Comparison of ENCODE assay signal across 8 mouse cellular contexts in the genomic region with DNA sequence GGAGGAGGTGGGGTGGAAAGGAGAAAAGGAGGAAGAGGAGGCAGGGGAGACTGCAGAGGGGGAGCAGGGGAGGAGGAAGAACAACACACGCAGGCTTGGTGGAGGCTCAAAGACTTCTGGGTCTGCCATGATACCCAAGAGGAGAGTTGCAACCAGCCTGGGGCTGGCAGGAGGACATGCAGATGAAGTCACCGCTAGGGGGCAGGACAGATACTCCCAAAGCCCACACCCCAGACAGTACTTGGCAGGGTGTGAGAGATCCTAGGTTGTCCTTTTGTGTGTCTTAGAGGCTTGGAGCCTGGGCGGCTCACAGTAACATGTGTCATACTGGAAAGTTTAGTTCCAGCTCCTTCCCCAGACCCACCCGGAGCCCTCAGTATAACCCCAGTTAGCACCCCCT. TPM values are rescaled to one million over a fixed set of nuclear protein-coding genes. Genes with fewer than 3 reads are reported as not detected.
A peak's percentile ranks its signal among the peaks of the same experiment; 100 is the strongest.
DNase-seq lines count a peak whose midpoint lies in the region; ATAC-seq and TF ChIP-seq lines count a peak whose summit lies in the region.
"Had no signal": no experiment of that assay in that cellular context is flagged by ENCODE, and none has a peak within 500 bp of the region (broad histone marks: within the 10 kb centered on the region; RNA-seq: fewer than 3 reads in every experiment).

No protein-coding gene starts in this region.

- H3K4me2 ChIP-seq in liver, postnatal 0 days (ENCODE audit: low read depth, low read length): no peak overlapping the region
- H3K4me2 ChIP-seq: midbrain, embryonic 12.5 days had no signal

- H3K4me1 ChIP-seq in G1E (ENCODE audit: insufficient read depth, low read depth, low read length): no peaks in the 10 kb centered on the region
- H3K4me1 ChIP-seq in cortical plate, adult 2 months (ENCODE audit: control insufficient read depth, insufficient read depth, low read length): no peaks in the 10 kb centered on the region
- no peaks in the 10 kb centered on the region for H3K4me1 ChIP-seq in liver, postnatal 0 days (ENCODE audit: insufficient read depth)
- H3K4me1 ChIP-seq: midbrain, embryonic 12.5 days had no signal

- H3K27me3 ChIP-seq in G1E (ENCODE audit: insufficient read depth, low read length): no peaks in the 10 kb centered on the region
- no peaks in the 10 kb centered on the region for H3K27me3 ChIP-seq in liver, postnatal 0 days (ENCODE audit: insufficient read depth, low read length)
- H3K27me3 ChIP-seq: midbrain, embryonic 12.5 days had no signal

- WGBS in liver, postnatal 0 days (ENCODE audit: insufficient replicate concordance): 48% methylated on average over 4 of the region's 4 CpGs

- peak; percentile 28; the same call in 1 of the 2 replicates for TF ChIP-seq CTCF in G1E (IDR thresholded peaks at IDR 0.05; ENCODE audit: low read depth, low read length)
- TF ChIP-seq CTCF in cortical plate, adult 2 months (IDR thresholded peaks at IDR 0.05; ENCODE audit: extremely low read depth, insufficient read depth, low read length): peak; percentile 27; the same call in 1 of the 2 replicates
- TF ChIP-seq CTCF in liver, postnatal 0 days (IDR thresholded peaks at IDR 0.05; ENCODE audit: low read depth): peak; percentile 40

- no peaks in the 10 kb centered on the region for H3K9me3 ChIP-seq in G1E (replicated peaks)
- H3K9me3 ChIP-seq in liver, postnatal 0 days (ENCODE audit: low read length): no peaks in the 10 kb centered on the region
- H3K9me3 ChIP-seq: midbrain, embryonic 12.5 days had no signal

- H3K4me3 ChIP-seq in G1E (ENCODE audit: low read depth, low read length): no peak overlapping the region
- H3K4me3 ChIP-seq in cortical plate, adult 2 months (ENCODE audit: insufficient read depth, low read length): no peak overlapping the region
- no peak overlapping the region for H3K4me3 ChIP-seq in liver, postnatal 0 days (ENCODE audit: low read depth, low read length)
- H3K4me3 ChIP-seq: midbrain, embryonic 12.5 days had no signal

- no peaks in the 10 kb centered on the region for H3K36me3 ChIP-seq in G1E (replicated peaks)
- H3K36me3 ChIP-seq in liver, postnatal 0 days (replicated peaks; ENCODE audit: insufficient read depth, low read length): no peaks in the 10 kb centered on the region
- H3K36me3 ChIP-seq: midbrain, embryonic 12.5 days had no signal

- intact Hi-C loops in left cerebral cortex, postnatal 4 days (cut with DNase I): no loop called here

- no peak overlapping the region for H3K9ac ChIP-seq in liver, postnatal 0 days (replicated peaks)
- H3K9ac ChIP-seq: midbrain, embryonic 12.5 days had no signal

- peak; percentile 24 for DNase-seq in left cerebral cortex, postnatal 4 days
- no peak for DNase-seq in left cerebral cortex, adult 11 months (ENCODE audit: low spot score)
- DNase-seq in G1E (ENCODE audit: low spot score): no peak
- DNase-seq in liver, postnatal 0 days: no peak
- no peak for DNase-seq in spleen, postnatal 4 days (ENCODE audit: low spot score in 2 of 2)

- H3K27ac ChIP-seq in cortical plate, adult 2 months (ENCODE audit: insufficient read depth, low read length): no peak overlapping the region
- H3K27ac ChIP-seq in liver, postnatal 0 days (ENCODE audit: low read depth): no peak overlapping the region
- H3K27ac ChIP-seq: midbrain, embryonic 12.5 days had no signal

- TF ChIP-seq POLR2A in cortical plate, adult 2 months (IDR thresholded peaks at IDR 0.05; ENCODE audit: extremely low read depth, insufficient read depth, low read length): no peak

- TF ChIP-seq EP300 in liver, postnatal 0 days (IDR thresholded peaks at IDR 0.05; ENCODE audit: low read depth): no peak

- no peak for ATAC-seq in G1E (ENCODE audit: extremely low read depth, insufficient number of reproducible peaks, low FRiP score, poor library complexity, severe bottlenecking)
- ATAC-seq in liver, postnatal 0 days: no peak
- ATAC-seq in erythroid progenitor cell, adult 5-6 weeks (replicated peaks; ENCODE audit: low FRiP score, poor library complexity, severe bottlenecking): no peak

RNA-seq across cellular contexts. Expression of gene Klk15, which starts 5.0 kb away (rescaled TPM):
- not detected for total RNA-seq in left cerebral cortex, postnatal 4 days (2021)
- total RNA-seq in G1E (2014; fragmentation: Nextera tagmentation): not detected in 2 replicates
- not detected in 2 replicates for total RNA-seq in G1E (2017)
- polyA plus RNA-seq in G1E (2012): not detected in 2 replicates
- polyA plus RNA-seq in cortical plate, adult 2 months (2012; rRNA removed): not detected in 2 replicates
- not detected in 2 replicates for polyA plus RNA-seq in liver, postnatal 0 days (2015; fragmentation: Nextera tagmentation; extraction: Ambion mirVana)
- total RNA-seq in erythroid progenitor cell, adult 5-6 weeks (2015; ENCODE audit: low replicate concordance): not detected in 2 replicates
- total RNA-seq in erythroid progenitor cell, adult 5-6 weeks (2017; ENCODE audit: low replicate concordance): not detected in 2 replicates
- polyA plus RNA-seq: midbrain, embryonic 12.5 days had no signal

RNA-seq across cellular contexts. Expression of gene Klk1b8, which starts 21.9 kb away (rescaled TPM):
- not detected for total RNA-seq in left cerebral cortex, postnatal 4 days (2021)
- not detected in 2 replicates for total RNA-seq in G1E (2014; fragmentation: Nextera tagmentation)
- not detected in 2 replicates for total RNA-seq in G1E (2017)
- not detected in 2 replicates for polyA plus RNA-seq in G1E (2012)
- polyA plus RNA-seq in cortical plate, adult 2 months (2012; rRNA removed): not detected in 2 replicates
- not detected in 2 replicates for polyA plus RNA-seq in liver, postnatal 0 days (2015; fragmentation: Nextera tagmentation; extraction: Ambion mirVana)
- not detected in 2 replicates for total RNA-seq in erythroid progenitor cell, adult 5-6 weeks (2015; ENCODE audit: low replicate concordance)
- total RNA-seq in erythroid progenitor cell, adult 5-6 weeks (2017; ENCODE audit: low replicate concordance): not detected in 2 replicates
- polyA plus RNA-seq: midbrain, embryonic 12.5 days had no signal

RNA-seq across cellular contexts. Expression of gene Klk1b1, which starts 38.0 kb away (rescaled TPM):
- total RNA-seq in left cerebral cortex, postnatal 4 days (2021): not detected
- not detected in 2 replicates for total RNA-seq in G1E (2014; fragmentation: Nextera tagmentation)
- total RNA-seq in G1E (2017): not detected in 2 replicates
- not detected in 2 replicates for polyA plus RNA-seq in G1E (2012)
- not detected in 2 replicates for polyA plus RNA-seq in cortical plate, adult 2 months (2012; rRNA removed)
- polyA plus RNA-seq in liver, postnatal 0 days (2015; fragmentation: Nextera tagmentation; extraction: Ambion mirVana): not detected in 2 replicates
- total RNA-seq in erythroid progenitor cell, adult 5-6 weeks (2015; ENCODE audit: low replicate concordance): not detected in 2 replicates
- not detected in 2 replicates for total RNA-seq in erythroid progenitor cell, adult 5-6 weeks (2017; ENCODE audit: low replicate concordance)
- polyA plus RNA-seq: midbrain, embryonic 12.5 days had no signal

RNA-seq across cellular contexts. Expression of gene Klk1b9, which starts 47.3 kb away (rescaled TPM):
- total RNA-seq in left cerebral cortex, postnatal 4 days (2021): not detected
- total RNA-seq in G1E (2014; fragmentation: Nextera tagmentation): not detected in 2 replicates
- total RNA-seq in G1E (2017): not detected in 2 replicates
- polyA plus RNA-seq in G1E (2012): not detected in 2 replicates
- polyA plus RNA-seq in cortical plate, adult 2 months (2012; rRNA removed): not detected in 2 replicates
- polyA plus RNA-seq in liver, postnatal 0 days (2015; fragmentation: Nextera tagmentation; extraction: Ambion mirVana): not detected in 2 replicates
- total RNA-seq in erythroid progenitor cell, adult 5-6 weeks (2015; ENCODE audit: low replicate concordance): not detected in 2 replicates
- total RNA-seq in erythroid progenitor cell, adult 5-6 weeks (2017; ENCODE audit: low replicate concordance): not detected in 2 replicates
- polyA plus RNA-seq: midbrain, embryonic 12.5 days had no signal

RNA-seq across cellular contexts. Expression of gene Klk4, which starts 47.6 kb away (rescaled TPM):
- total RNA-seq in left cerebral cortex, postnatal 4 days (2021): not detected
- total RNA-seq in G1E (2014; fragmentation: Nextera tagmentation) (not detected in 2 replicates), G1E (2017) (not detected in 2 replicates)
- polyA plus RNA-seq in G1E (2012): not detected in 2 replicates
- not detected in 2 replicates for polyA plus RNA-seq in cortical plate, adult 2 months (2012; rRNA removed)
- not detected in 2 replicates for polyA plus RNA-seq in liver, postnatal 0 days (2015; fragmentation: Nextera tagmentation; extraction: Ambion mirVana)
- total RNA-seq in erythroid progenitor cell, adult 5-6 weeks (2015; ENCODE audit: low replicate concordance): not detected in 2 replicates
- total RNA-seq in erythroid progenitor cell, adult 5-6 weeks (2017; ENCODE audit: low replicate concordance): not detected in 2 replicates
- polyA plus RNA-seq: midbrain, embryonic 12.5 days had no signal
